8 mouse cellular contexts compared by ENCODE assay signal in genomic region chr7:19300501-19301421, GRCm38 (mm10). TPM values are rescaled to one million over a fixed set of nuclear protein-coding genes. Genes with fewer than 3 reads are reported as not detected.
DNase-seq lines count a peak whose midpoint lies in the region; ATAC-seq and TF ChIP-seq lines count a peak whose summit lies in the region.

No protein-coding gene starts in this region.

- peak; percentile 83 for DNase-seq in adrenal gland, postnatal 14 days
- peak; percentile 83 for DNase-seq in heart, embryonic 10.5 days (ENCODE audit: low spot score)
- peak; percentile 95 for DNase-seq in naive thymus-derived CD4-positive, alpha-beta T cell, adult 2 months (ENCODE audit: low read depth)
- DNase-seq in spleen, postnatal 4 days (ENCODE audit: low spot score in 2 of 2) = peak; percentile 79 to 93

- peak overlapping the region; percentile 58 for H3K4me2 ChIP-seq in embryonic facial prominence, embryonic 13.5 days
- H3K4me2 ChIP-seq in kidney, embryonic 14.5 days (replicated peaks; ENCODE audit: low read depth, low read length) = peak overlapping the region; percentile 41
- peak overlapping the region; percentile 51 for H3K4me2 ChIP-seq in liver, embryonic 12.5 days

- peak overlapping the region; percentile 16 for H3K4me3 ChIP-seq in C2C12 (ENCODE audit: insufficient read depth, poor library complexity, severe bottlenecking)
- peak overlapping the region; percentile 38 for H3K4me3 ChIP-seq in embryonic facial prominence, embryonic 13.5 days
- peak overlapping the region; percentile 54 for H3K4me3 ChIP-seq in heart, embryonic 10.5 days
- H3K4me3 ChIP-seq in kidney, embryonic 14.5 days (ENCODE audit: low read length) = peak overlapping the region; percentile 43
- H3K4me3 ChIP-seq in liver, embryonic 12.5 days = peak overlapping the region; percentile 57

- H3K9me3 ChIP-seq in embryonic facial prominence, embryonic 13.5 days = no peaks in the 10 kb centered on the region
- no peaks in the 10 kb centered on the region for H3K9me3 ChIP-seq in heart, embryonic 10.5 days
- H3K9me3 ChIP-seq in kidney, embryonic 14.5 days (ENCODE audit: control insufficient read depth, low read length) = no peaks in the 10 kb centered on the region
- no peaks in the 10 kb centered on the region; the same call in 1 of the 2 replicates for H3K9me3 ChIP-seq in liver, embryonic 12.5 days (replicated peaks)

- no peaks in the 10 kb centered on the region for H3K79me3 ChIP-seq in C2C12 (ENCODE audit: low read depth)

- peak overlapping the region; percentile 41 for H3K9ac ChIP-seq in embryonic facial prominence, embryonic 13.5 days
- H3K9ac ChIP-seq in kidney, embryonic 14.5 days (ENCODE audit: low read depth, low read length) = peak overlapping the region; percentile 28
- peak overlapping the region; percentile 45; the same call in 1 of the 2 replicates for H3K9ac ChIP-seq in liver, embryonic 12.5 days

- peaks cover 27% of the 10 kb centered on the region for H3K4me1 ChIP-seq in embryonic facial prominence, embryonic 13.5 days
- H3K4me1 ChIP-seq in heart, embryonic 10.5 days = peaks cover 25% of the 10 kb centered on the region
- H3K4me1 ChIP-seq in kidney, embryonic 14.5 days (ENCODE audit: control insufficient read depth, insufficient read depth, low read length) = no peaks in the 10 kb centered on the region; the same call in 1 of the 2 replicates
- H3K4me1 ChIP-seq in liver, embryonic 12.5 days = peaks cover 25% of the 10 kb centered on the region

- no peak overlapping the region for H3K27ac ChIP-seq in embryonic facial prominence, embryonic 13.5 days
- H3K27ac ChIP-seq in heart, embryonic 10.5 days = peak overlapping the region; percentile 82
- H3K27ac ChIP-seq in kidney, embryonic 14.5 days (ENCODE audit: low read depth, low read length) = no peak overlapping the region
- H3K27ac ChIP-seq in liver, embryonic 12.5 days = no peak overlapping the region

- under 1% methylated on average over 29 of the region's 29 CpGs for WGBS in embryonic facial prominence, embryonic 13.5 days
- WGBS in heart, embryonic 10.5 days = under 1% methylated on average over 29 of the region's 29 CpGs
- under 1% methylated on average over 29 of the region's 29 CpGs for WGBS in kidney, embryonic 14.5 days
- under 1% methylated on average over 29 of the region's 29 CpGs for WGBS in liver, embryonic 12.5 days (ENCODE audit: insufficient replicate concordance)

- no peaks in the 10 kb centered on the region for H3K36me3 ChIP-seq in C2C12 (ENCODE audit: control insufficient read depth, insufficient read depth)
- H3K36me3 ChIP-seq in embryonic facial prominence, embryonic 13.5 days = no peaks in the 10 kb centered on the region
- no peaks in the 10 kb centered on the region for H3K36me3 ChIP-seq in heart, embryonic 10.5 days
- H3K36me3 ChIP-seq in kidney, embryonic 14.5 days (ENCODE audit: control insufficient read depth, insufficient read depth, low read length) = no peaks in the 10 kb centered on the region
- H3K36me3 ChIP-seq in liver, embryonic 12.5 days = no peaks in the 10 kb centered on the region

- H3K27me3 ChIP-seq in C2C12 (ENCODE audit: control insufficient read depth, insufficient read depth, insufficient read length) = no peaks in the 10 kb centered on the region
- H3K27me3 ChIP-seq in embryonic facial prominence, embryonic 13.5 days = peaks cover 46% of the 10 kb centered on the region
- peaks cover 44% of the 10 kb centered on the region for H3K27me3 ChIP-seq in heart, embryonic 10.5 days (ENCODE audit: insufficient read depth, poor library complexity, severe bottlenecking)
- peaks cover 44% of the 10 kb centered on the region for H3K27me3 ChIP-seq in kidney, embryonic 14.5 days (ENCODE audit: control insufficient read depth, insufficient read depth, low read length)
- H3K27me3 ChIP-seq in liver, embryonic 12.5 days (replicated peaks) = peaks cover 46% of the 10 kb centered on the region

- ATAC-seq in embryonic facial prominence, embryonic 13.5 days (ENCODE audit: insufficient number of reproducible peaks, insufficient read depth, low FRiP score, low TSS enrichment, low read depth) = peak; percentile 46; the same call in 1 of the 2 replicates
- ATAC-seq in kidney, embryonic 14.5 days (ENCODE audit: low FRiP score, low TSS enrichment) = peak; percentile 83
- peak; percentile 81 for ATAC-seq in liver, embryonic 12.5 days

- no peaks in the 10 kb centered on the region for H3K79me2 ChIP-seq in C2C12 (ENCODE audit: control insufficient read depth, insufficient read depth)

- peak; percentile 17 for TF ChIP-seq CTCF in C2C12 (IDR thresholded peaks at IDR 0.05; ENCODE audit: control insufficient read depth, insufficient read depth, insufficient read length)

- no peak overlapping the region for H3ac ChIP-seq in C2C12 (ENCODE audit: control insufficient read depth, insufficient read length, low read depth)

TF ChIP-seq in C2C12, 6 proteins besides CTCF, POLR2A, EP300 and RAD21:
- no peak for TF ChIP-seq CEBPB (IDR thresholded peaks at IDR 0.05; ENCODE audit: low read depth)
- no peak for TF ChIP-seq MAX (IDR thresholded peaks at IDR 0.05)
- TF ChIP-seq MYOD1 (IDR thresholded peaks at IDR 0.05; ENCODE audit: control insufficient read depth, insufficient read length, low read depth) = no peak
- TF ChIP-seq MYOG (IDR thresholded peaks at IDR 0.05; ENCODE audit: control insufficient read depth, extremely low read depth, insufficient read length) = no peak
- no peak for TF ChIP-seq FOSL1 (IDR thresholded peaks at IDR 0.05; ENCODE audit: insufficient read depth, low read length, poor library complexity, severe bottlenecking)
- TF ChIP-seq USF1 (IDR thresholded peaks at IDR 0.05; ENCODE audit: low read depth) = no peak

RNA-seq across cellular contexts. Expression of gene Fosb, which starts 9.1 kb away (rescaled TPM):
- polyA plus RNA-seq in C2C12 (2012; fragmentation: generic; extraction: Trizol) = 1.4 TPM
- total RNA-seq in adrenal gland, postnatal 14 days (2021) = 2.1 and 22.4 TPM in 2 replicates
- polyA plus RNA-seq in embryonic facial prominence, embryonic 13.5 days (2015; fragmentation: Nextera tagmentation; extraction: Ambion mirVana) = 0.06 and 0.23 TPM in 2 replicates
- 0.24 and 0.27 TPM in 2 replicates for polyA plus RNA-seq in heart, embryonic 10.5 days (2016; fragmentation: Nextera tagmentation; extraction: Ambion mirVana)
- 0.14 and 0.20 TPM in 2 replicates for polyA plus RNA-seq in kidney, embryonic 14.5 days (2014; fragmentation: Nextera tagmentation; extraction: Ambion mirVana)
- polyA plus RNA-seq in liver, embryonic 12.5 days (2016; fragmentation: Nextera tagmentation; extraction: Ambion mirVana) = 0.04 and 0.05 TPM in 2 replicates

RNA-seq across cellular contexts. Expression of gene Rtn2, which starts 18.3 kb away (rescaled TPM):
- polyA plus RNA-seq in C2C12 (2012; fragmentation: generic; extraction: Trizol) = 107 TPM
- total RNA-seq in adrenal gland, postnatal 14 days (2021) = 6.0 and 7.9 TPM in 2 replicates
- polyA plus RNA-seq in embryonic facial prominence, embryonic 13.5 days (2015; fragmentation: Nextera tagmentation; extraction: Ambion mirVana) = 10.2 and 11.7 TPM in 2 replicates
- polyA plus RNA-seq in heart, embryonic 10.5 days (2016; fragmentation: Nextera tagmentation; extraction: Ambion mirVana) = 22.4 and 26.0 TPM in 2 replicates
- 5.4 and 5.7 TPM in 2 replicates for polyA plus RNA-seq in kidney, embryonic 14.5 days (2014; fragmentation: Nextera tagmentation; extraction: Ambion mirVana)
- polyA plus RNA-seq in liver, embryonic 12.5 days (2016; fragmentation: Nextera tagmentation; extraction: Ambion mirVana) = 5.1 and 5.6 TPM in 2 replicates

RNA-seq across cellular contexts. Expression of gene Ppm1n, which starts 20.9 kb away (rescaled TPM):
- 0.05 TPM for polyA plus RNA-seq in C2C12 (2012; fragmentation: generic; extraction: Trizol)
- total RNA-seq in adrenal gland, postnatal 14 days (2021) = 0.19 TPM in 1 of 2 replicates, not detected in the other
- not detected in 2 replicates for polyA plus RNA-seq in embryonic facial prominence, embryonic 13.5 days (2015; fragmentation: Nextera tagmentation; extraction: Ambion mirVana)
- polyA plus RNA-seq in heart, embryonic 10.5 days (2016; fragmentation: Nextera tagmentation; extraction: Ambion mirVana) = 0.13 TPM in 1 of 2 replicates, not detected in the other
- polyA plus RNA-seq in kidney, embryonic 14.5 days (2014; fragmentation: Nextera tagmentation; extraction: Ambion mirVana) = not detected in 2 replicates
- polyA plus RNA-seq in liver, embryonic 12.5 days (2016; fragmentation: Nextera tagmentation; extraction: Ambion mirVana) = not detected in 2 replicates

RNA-seq across cellular contexts. Expression of gene Vasp, which starts 29.1 kb away (rescaled TPM):
- polyA plus RNA-seq in C2C12 (2012; fragmentation: generic; extraction: Trizol) = 145 TPM
- total RNA-seq in adrenal gland, postnatal 14 days (2021) = 62.0 and 79.0 TPM in 2 replicates
- polyA plus RNA-seq in embryonic facial prominence, embryonic 13.5 days (2015; fragmentation: Nextera tagmentation; extraction: Ambion mirVana) = 57.3 and 64.0 TPM in 2 replicates
- polyA plus RNA-seq in heart, embryonic 10.5 days (2016; fragmentation: Nextera tagmentation; extraction: Ambion mirVana) = 99.0 and 112 TPM in 2 replicates
- polyA plus RNA-seq in kidney, embryonic 14.5 days (2014; fragmentation: Nextera tagmentation; extraction: Ambion mirVana) = 54.2 and 56.5 TPM in 2 replicates
- polyA plus RNA-seq in liver, embryonic 12.5 days (2016; fragmentation: Nextera tagmentation; extraction: Ambion mirVana) = 61.1 and 61.5 TPM in 2 replicates

RNA-seq across cellular contexts. Expression of gene Ercc1, which starts 43.8 kb away (rescaled TPM):
- 151 TPM for polyA plus RNA-seq in C2C12 (2012; fragmentation: generic; extraction: Trizol)
- total RNA-seq in adrenal gland, postnatal 14 days (2021) = 37.1 and 46.7 TPM in 2 replicates
- 93.2 and 106 TPM in 2 replicates for polyA plus RNA-seq in embryonic facial prominence, embryonic 13.5 days (2015; fragmentation: Nextera tagmentation; extraction: Ambion mirVana)
- polyA plus RNA-seq in heart, embryonic 10.5 days (2016; fragmentation: Nextera tagmentation; extraction: Ambion mirVana) = 74.0 and 84.2 TPM in 2 replicates
- 95.2 and 102 TPM in 2 replicates for polyA plus RNA-seq in kidney, embryonic 14.5 days (2014; fragmentation: Nextera tagmentation; extraction: Ambion mirVana)
- 25.8 and 31.5 TPM in 2 replicates for polyA plus RNA-seq in liver, embryonic 12.5 days (2016; fragmentation: Nextera tagmentation; extraction: Ambion mirVana)
